In genomic region chr2:25402377-25402971, GRCm38 (mm10) we compare ENCODE assay signal across 8 mouse cellular contexts. TPM values are rescaled to one million over a fixed set of nuclear protein-coding genes. Genes with fewer than 3 reads are reported as not detected.
DNase-seq lines count a peak whose midpoint lies in the region; TF ChIP-seq lines count a peak whose summit lies in the region.

No protein-coding gene starts in this region.

- peaks cover 21% of the 10 kb centered on the region for H3K4me1 ChIP-seq in megakaryocyte, embryonic 14.5 days

- H3K9me3 ChIP-seq in megakaryocyte, embryonic 14.5 days: no peaks in the 10 kb centered on the region

- peak overlapping the region; percentile 90 for H3K4me3 ChIP-seq in gastrocnemius, adult 2 months
- peak overlapping the region; percentile 81 for H3K4me3 ChIP-seq in megakaryocyte, embryonic 14.5 days (replicated peaks)

- H3K36me3 ChIP-seq in megakaryocyte, embryonic 14.5 days (replicated peaks; ENCODE audit: low read length): no peaks in the 10 kb centered on the region

- peak overlapping the region; percentile 84 for H3K27ac ChIP-seq in gastrocnemius, adult 2 months

- intact Hi-C loops in gastrocnemius, adult 2 months (cut with DNase I): no loop called here

- peaks cover 97% of the 10 kb centered on the region for H3K27me3 ChIP-seq in megakaryocyte, embryonic 14.5 days (replicated peaks)

- peak; percentile 87 for DNase-seq in WW6 (ENCODE audit: low read depth, low spot score)
- peak; percentile 87 to 96 for DNase-seq in cerebellum, postnatal 14 days
- DNase-seq in gastrocnemius, adult 2 months: peak; percentile 65
- DNase-seq in induced T-regulatory cell, adult 2 months (ENCODE audit: low read depth): peak; percentile 95
- DNase-seq in left cerebral cortex, adult 8-10 months (ENCODE audit: low spot score in 2 of 2): peak; percentile 67 to 69
- peak; percentile 83 to 84 for DNase-seq in right cerebral cortex, postnatal 10 days (ENCODE audit: low spot score in 2 of 2)
- DNase-seq in urinary bladder, postnatal 36 days (ENCODE audit: low spot score in 2 of 2): peak; percentile 61 to 76

- TF ChIP-seq CTCF in gastrocnemius, adult 2 months (IDR thresholded peaks at IDR 0.05): peak; percentile 62

RNA-seq across cellular contexts. Expression of gene Npdc1, which starts 3.3 kb away (rescaled TPM):
- 10 to 100 TPM; 14.9 to 16.9 TPM for total RNA-seq in gastrocnemius, adult 2 months (2021)
- 100 to 1,000 TPM; 307 to 332 (median 316) TPM for total RNA-seq in left cerebral cortex, adult 8-10 months (2022)
- polyA plus RNA-seq in megakaryocyte, embryonic 14.5 days (2012; ENCODE audit: insufficient read depth, low replicate concordance): 3.7 and 3.9 TPM in 2 replicates

RNA-seq across cellular contexts. Expression of gene Entpd2, which starts 6.8 kb away (rescaled TPM):
- total RNA-seq in gastrocnemius, adult 2 months (2021): 1 to 10 TPM; 6.5 to 8.8 TPM
- 10 to 100 TPM; 13.1 to 17.5 (median 16.2) TPM for total RNA-seq in left cerebral cortex, adult 8-10 months (2022)
- polyA plus RNA-seq in megakaryocyte, embryonic 14.5 days (2012; ENCODE audit: insufficient read depth, low replicate concordance): 1.3 TPM in 1 of 2 replicates, not detected in the other

RNA-seq across cellular contexts. Expression of gene Fut7, which starts 20.6 kb away (rescaled TPM):
- total RNA-seq in gastrocnemius, adult 2 months (2021): not detected
- under 1 TPM in 2 of 4 experiments, not detected in 2; 0.40 to 0.84 TPM for total RNA-seq in left cerebral cortex, adult 8-10 months (2022)
- polyA plus RNA-seq in megakaryocyte, embryonic 14.5 days (2012; ENCODE audit: insufficient read depth, low replicate concordance): 4.3 TPM in 1 of 2 replicates, not detected in the other

RNA-seq across cellular contexts. Expression of gene Abca2, which starts 26.0 kb away (rescaled TPM):
- total RNA-seq in gastrocnemius, adult 2 months (2021): 10 to 100 TPM; 15.1 to 15.3 TPM
- total RNA-seq in left cerebral cortex, adult 8-10 months (2022): 100 to 1,000 TPM; 176 to 185 (median 183) TPM
- 13.1 and 24.3 TPM in 2 replicates for polyA plus RNA-seq in megakaryocyte, embryonic 14.5 days (2012; ENCODE audit: insufficient read depth, low replicate concordance)

RNA-seq across cellular contexts. Expression of gene Sapcd2, which starts 30.4 kb away (rescaled TPM):
- total RNA-seq in gastrocnemius, adult 2 months (2021): not detected
- 1 to 10 TPM; 1.7 to 3.8 (median 2.3) TPM for total RNA-seq in left cerebral cortex, adult 8-10 months (2022)
- 26.7 and 29.9 TPM in 2 replicates for polyA plus RNA-seq in megakaryocyte, embryonic 14.5 days (2012; ENCODE audit: insufficient read depth, low replicate concordance)

Comparison
In these comparisons a context has a peak if more than half of its experiments do, and no peak if none do; other contexts are left out.
1. Peak in every context shown above with its lines: DNase-seq, H3K4me3 ChIP-seq and H3K27ac ChIP-seq.
2. RNA of gene Npdc1, which starts 3.3 kb away (total RNA-seq): 307 to 332 TPM in left cerebral cortex, adult 8-10 months; 14.9 to 16.9 TPM in gastrocnemius, adult 2 months; every median in the first group is over 10 times any median in the second.